Comparison of ENCODE assay signal across 17 mouse cellular contexts in the genomic region with DNA sequence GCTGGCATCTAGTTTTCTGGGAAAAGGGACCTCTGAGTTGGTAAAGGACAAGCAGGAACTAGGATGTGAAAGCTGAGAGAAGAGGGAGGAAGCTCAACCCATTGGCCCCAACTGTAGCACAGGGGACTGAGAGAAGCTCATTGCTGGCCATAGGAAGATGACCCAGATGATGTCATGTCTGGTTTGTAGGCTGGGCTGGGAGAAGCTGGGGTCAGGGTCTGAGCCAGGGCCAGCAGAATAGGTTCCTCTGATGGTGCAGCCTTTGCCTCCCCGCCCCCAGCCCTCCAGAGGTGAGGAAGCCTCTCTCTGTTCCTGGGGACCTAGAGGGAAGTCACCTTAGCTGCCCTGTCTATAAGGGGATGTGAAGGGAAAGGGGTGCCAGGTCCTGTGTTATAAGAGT.
"Had no signal": no experiment of that assay in that cellular context is flagged by ENCODE, and none has a peak within 500 bp of the region (broad histone marks: within the 10 kb centered on the region; RNA-seq: fewer than 3 reads in every experiment).

No protein-coding gene starts in this region.

- H3K36me3 ChIP-seq: midbrain, embryonic 12.5 days; neural tube, embryonic 13.5 days; neural tube, embryonic 15.5 days had no signal

- ATAC-seq: midbrain, embryonic 16.5 days had no signal

- H3K9ac ChIP-seq: lung, embryonic 14.5 days; midbrain, embryonic 12.5 days; neural tube, embryonic 13.5 days; neural tube, embryonic 15.5 days had no signal

- H3K4me2 ChIP-seq: lung, embryonic 14.5 days; midbrain, embryonic 12.5 days; neural tube, embryonic 13.5 days; neural tube, embryonic 15.5 days had no signal

- H3K27ac ChIP-seq: midbrain, embryonic 12.5 days; neural tube, embryonic 13.5 days; neural tube, embryonic 15.5 days had no signal

- H3K4me1 ChIP-seq: neural tube, embryonic 15.5 days had no signal

- DNase-seq: lung, adult 18-20 months; lung, embryonic 14.5 days; lung, postnatal 10 days; lung, postnatal 4 days; midbrain, embryonic 14.5 days; right cerebral cortex, adult 18-20 months; right cerebral cortex, postnatal 25 days; right cerebral cortex, postnatal 4 days; spleen, adult 18-20 months; thymus, adult 18-20 months; thymus, postnatal 14 days; thymus, postnatal 36 days had no signal

- H3K4me3 ChIP-seq: midbrain, embryonic 12.5 days; myocyte; neural tube, embryonic 13.5 days; neural tube, embryonic 15.5 days had no signal

- H3K9me3 ChIP-seq: midbrain, embryonic 12.5 days; neural tube, embryonic 13.5 days; neural tube, embryonic 15.5 days had no signal

- H3K27me3 ChIP-seq: midbrain, embryonic 12.5 days; neural tube, embryonic 13.5 days; neural tube, embryonic 15.5 days had no signal
